Mouse (Mus musculus): ENCODE results near the gene Inha. TPM values are rescaled to one million over a fixed set of nuclear protein-coding genes. Genes with fewer than 3 reads are reported as not detected.

Inha gene
- total RNA-seq, 1 experiment: 0.80 TPM

- no peak overlapping the region for H3K27ac ChIP-seq (ENCODE audit: insufficient read depth, low read depth, low read length, poor library complexity, severe bottlenecking)
- H3K4me3 ChIP-seq (ENCODE audit: insufficient read depth in 1 of 2, low read depth in 1 of 2, low read length in 2 of 2, poor library complexity in 1 of 2, severe bottlenecking in 1 of 2): no peak overlapping the region
- no peak for DNase-seq (ENCODE audit: low read depth, low spot score)
- no peak for TF ChIP-seq ZNF384 (IDR thresholded peaks at IDR 0.05; ENCODE audit: low read depth, low read length)
- TF ChIP-seq CHD2 (IDR thresholded peaks at IDR 0.05; ENCODE audit: low read depth, low read length): no peak
- no peak for TF ChIP-seq HCFC1 (IDR thresholded peaks at IDR 0.05; ENCODE audit: borderline replicate concordance, insufficient read depth, low read length)
- no peak for TF ChIP-seq ZC3H11A (IDR thresholded peaks at IDR 0.05; ENCODE audit: borderline replicate concordance, low read depth, low read length)
- no peak for TF ChIP-seq MAFK (IDR thresholded peaks at IDR 0.05; ENCODE audit: insufficient read depth, low read depth, low read length)
- in situ Hi-C loops (cut with MboI; ENCODE audit: low sequenced_read_pairs in 2 of 2, unreplicated experiment in 2 of 2): no loop called here
- no peaks in the 10 kb centered on the region for H3K9me3 ChIP-seq (ENCODE audit: control insufficient read depth, insufficient read depth, low read depth, low read length)
- H3K4me1 ChIP-seq (ENCODE audit: control insufficient read depth in 2 of 2, insufficient read depth in 2 of 2, low read length in 2 of 2, poor library complexity in 1 of 2): peaks cover 0 to 15% of the 10 kb centered on the region in 2 experiments; a peak in 2 of 4 replicates
- peaks cover 11% of the 10 kb centered on the region; the same call in 1 of the 2 replicates for H3K36me3 ChIP-seq (ENCODE audit: control insufficient read depth, insufficient read depth, low read length, poor library complexity, severe bottlenecking)
- H3K9ac ChIP-seq (ENCODE audit: insufficient read depth, low read depth, low read length, poor library complexity, severe bottlenecking): no peak overlapping the region
Measured at GRCm38 (mm10) chr1:75499441-75499840, 7.4 kb upstream of the Inha start.

- Histone ChIP-seq H3K4me1 (ENCODE audit: control insufficient read depth in 2 of 2, insufficient read depth in 2 of 2, low read length in 2 of 2, poor library complexity in 1 of 2) (peaks cover 5 to 14% of the 10 kb centered on the region in 2 experiments; a peak in 3 of 4 replicates), H3K4me3 (ENCODE audit: insufficient read depth in 1 of 2, low read depth in 1 of 2, low read length in 2 of 2, poor library complexity in 1 of 2, severe bottlenecking in 1 of 2) (no peak overlapping the region), H3K27ac (ENCODE audit: insufficient read depth, low read depth, low read length, poor library complexity, severe bottlenecking) (no peak overlapping the region), H3K9ac (ENCODE audit: insufficient read depth, low read depth, low read length, poor library complexity, severe bottlenecking) (no peak overlapping the region), H3K36me3 (ENCODE audit: control insufficient read depth, insufficient read depth, low read length, poor library complexity, severe bottlenecking) (peaks cover 7% of the 10 kb centered on the region; the same call in 1 of the 2 replicates), H3K9me3 (ENCODE audit: control insufficient read depth, insufficient read depth, low read depth, low read length) (no peaks in the 10 kb centered on the region)
- TF ChIP-seq MAFK (IDR thresholded peaks at IDR 0.05; ENCODE audit: insufficient read depth, low read depth, low read length): no peak
- TF ChIP-seq CHD2 (IDR thresholded peaks at IDR 0.05; ENCODE audit: low read depth, low read length): no peak
- no peak for TF ChIP-seq ZC3H11A (IDR thresholded peaks at IDR 0.05; ENCODE audit: borderline replicate concordance, low read depth, low read length)
- TF ChIP-seq HCFC1 (IDR thresholded peaks at IDR 0.05; ENCODE audit: borderline replicate concordance, insufficient read depth, low read length): no peak
- no peak for TF ChIP-seq ZNF384 (IDR thresholded peaks at IDR 0.05; ENCODE audit: low read depth, low read length)
- DNase-seq (ENCODE audit: low read depth, low spot score): no peak
- in situ Hi-C loops (cut with MboI; ENCODE audit: low sequenced_read_pairs in 2 of 2, unreplicated experiment in 2 of 2): no loop called here
Measured at GRCm38 (mm10) chr1:75501905-75502304, 5.0 kb upstream of the Inha start.

GRCm38 (mm10) chr1:75502945-75503650, 3.8 kb upstream of the Inha start:
- peaks cover 5 to 22% of the 10 kb centered on the region in 2 experiments; a peak in 3 of 4 replicates for H3K4me1 ChIP-seq (ENCODE audit: control insufficient read depth in 2 of 2, insufficient read depth in 2 of 2, low read length in 2 of 2, poor library complexity in 1 of 2)
- no peak for TF ChIP-seq CHD2 (IDR thresholded peaks at IDR 0.05; ENCODE audit: low read depth, low read length)
- in situ Hi-C loops (cut with MboI; ENCODE audit: low sequenced_read_pairs in 2 of 2, unreplicated experiment in 2 of 2): no loop called here
- H3K4me3 ChIP-seq (ENCODE audit: insufficient read depth in 1 of 2, low read depth in 1 of 2, low read length in 2 of 2, poor library complexity in 1 of 2, severe bottlenecking in 1 of 2): peak overlapping the region; percentile 23 to 53
- H3K36me3 ChIP-seq (ENCODE audit: control insufficient read depth, insufficient read depth, low read length, poor library complexity, severe bottlenecking): peaks cover 5% of the 10 kb centered on the region; the same call in 1 of the 2 replicates
- H3K9ac ChIP-seq (ENCODE audit: insufficient read depth, low read depth, low read length, poor library complexity, severe bottlenecking): peak overlapping the region; percentile 51; the same call in 1 of the 2 replicates
- H3K9me3 ChIP-seq (ENCODE audit: control insufficient read depth, insufficient read depth, low read depth, low read length): no peaks in the 10 kb centered on the region
- no peak for DNase-seq (ENCODE audit: low read depth, low spot score)
- H3K27ac ChIP-seq (ENCODE audit: insufficient read depth, low read depth, low read length, poor library complexity, severe bottlenecking): no peak overlapping the region

GRCm38 (mm10) chr1:75503651-75503980, 3.3 kb upstream of the Inha start:
- H3K4me3 ChIP-seq (ENCODE audit: insufficient read depth in 1 of 2, low read depth in 1 of 2, low read length in 2 of 2, poor library complexity in 1 of 2, severe bottlenecking in 1 of 2): peak overlapping the region; percentile 23 to 53
- DNase-seq (ENCODE audit: low read depth, low spot score): no peak
- TF ChIP-seq ZC3H11A (IDR thresholded peaks at IDR 0.05; ENCODE audit: borderline replicate concordance, low read depth, low read length) (no peak), CHD2 (IDR thresholded peaks at IDR 0.05; ENCODE audit: low read depth, low read length) (no peak)
- H3K9ac ChIP-seq (ENCODE audit: insufficient read depth, low read depth, low read length, poor library complexity, severe bottlenecking): peak overlapping the region; percentile 51; the same call in 1 of the 2 replicates
- H3K36me3 ChIP-seq (ENCODE audit: control insufficient read depth, insufficient read depth, low read length, poor library complexity, severe bottlenecking): peaks cover 5% of the 10 kb centered on the region; the same call in 1 of the 2 replicates
- in situ Hi-C loops (cut with MboI; ENCODE audit: low sequenced_read_pairs in 2 of 2, unreplicated experiment in 2 of 2): no loop called here
- H3K27ac ChIP-seq (ENCODE audit: insufficient read depth, low read depth, low read length, poor library complexity, severe bottlenecking): no peak overlapping the region
- H3K4me1 ChIP-seq (ENCODE audit: control insufficient read depth in 2 of 2, insufficient read depth in 2 of 2, low read length in 2 of 2, poor library complexity in 1 of 2): peaks cover 8 to 22% of the 10 kb centered on the region in 2 experiments; a peak in 3 of 4 replicates
- H3K9me3 ChIP-seq (ENCODE audit: control insufficient read depth, insufficient read depth, low read depth, low read length): no peaks in the 10 kb centered on the region

Measured in ES-E14 (cell line).